Mouse (Mus musculus) left cerebral cortex, adult 2 months (tissue): ENCODE measurements around the gene Nadsyn1. TPM values are rescaled to one million over a fixed set of nuclear protein-coding genes. Genes with fewer than 3 reads are reported as not detected.
A peak's percentile ranks its signal among the peaks of the same experiment; 100 is the strongest.

Experiments
- DNase-seq, 2 experiments: peaks; one replicate each; pipeline ENCODE4 v3.0.0; 2021 to 2022; ENCODE audit warnings: low spot score in 2 of 2, mixed read lengths in 1 of 2; ENCODE audit errors: extremely low spot score in 1 of 2
- H3K27ac ChIP-seq: fragments of 200-600 bp; 2 replicates; pipeline ENCODE4 v1.8.1; 2022
- H3K4me3 ChIP-seq: fragments of 200-600 bp; 2 replicates; pipeline ENCODE4 v1.8.1; 2022
- CTCF ChIP-seq: fragments of 200-600 bp; IDR thresholded peaks from 2 replicates; pipeline ENCODE4 v1.8.1; 2022; ENCODE audit warnings: antibody characterized with exemption, mild to moderate bottlenecking, moderate library complexity
- intact Hi-C: fragments of 180-260 bp; cut with DNase I; formaldehyde crosslinking; loops from one replicate; pipeline ENCODE4 v1.15.1; 2025
- total RNA-seq, 2 experiments: library from RNA; stranded (reverse); gene quantifications; 2 replicates each; pipeline ENCODE4 v1.2.3; 2021

Nadsyn1 gene
- total RNA-seq, 2 experiments from 2014 or later = 6.4 to 7.1 TPM

DNA sequence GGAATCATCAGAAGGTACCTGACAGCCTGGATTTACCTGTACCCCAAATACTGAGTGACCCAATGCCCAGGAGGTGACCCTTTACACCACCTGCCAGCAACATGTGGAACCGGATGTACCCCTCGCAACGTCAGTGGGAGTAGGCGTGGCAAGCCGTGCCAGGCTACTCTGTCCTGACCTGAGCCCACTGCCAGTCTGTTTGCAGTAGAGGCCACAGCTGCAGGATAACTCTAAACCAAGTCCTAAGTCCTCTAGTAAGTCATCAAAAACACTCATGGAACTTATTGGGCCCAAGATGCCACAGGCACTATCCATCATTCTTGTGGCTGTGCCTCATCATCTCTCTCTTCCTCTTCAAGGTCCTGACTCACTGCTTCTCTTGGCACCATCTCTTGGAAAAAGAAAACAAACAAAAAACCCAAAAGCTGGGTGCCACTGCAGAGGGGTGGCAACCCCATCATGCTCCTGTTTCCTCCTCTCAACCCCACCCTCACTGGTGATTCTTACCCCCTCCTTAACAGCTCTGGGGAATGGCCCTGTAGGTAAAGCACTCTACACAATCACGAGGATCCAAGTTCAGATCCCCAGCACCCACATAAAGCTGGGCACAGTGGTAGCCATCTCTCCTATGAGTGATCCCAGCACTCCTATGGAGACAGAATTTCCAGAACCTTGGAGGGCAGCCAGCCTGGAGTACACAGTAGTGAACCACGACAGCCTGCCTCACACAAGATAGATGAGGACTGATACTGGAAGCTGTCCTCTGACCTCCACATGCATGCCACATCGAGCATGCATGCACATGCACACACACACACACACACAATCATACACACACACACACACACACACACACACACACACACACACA is 21.2 kb downstream of the Nadsyn1 start:
- TF ChIP-seq CTCF = no peak
- no peak overlapping the region for H3K27ac ChIP-seq
- no peak overlapping the region for H3K4me3 ChIP-seq
- DNase-seq = no peak
- intact Hi-C loops = no loop called here

DNA sequence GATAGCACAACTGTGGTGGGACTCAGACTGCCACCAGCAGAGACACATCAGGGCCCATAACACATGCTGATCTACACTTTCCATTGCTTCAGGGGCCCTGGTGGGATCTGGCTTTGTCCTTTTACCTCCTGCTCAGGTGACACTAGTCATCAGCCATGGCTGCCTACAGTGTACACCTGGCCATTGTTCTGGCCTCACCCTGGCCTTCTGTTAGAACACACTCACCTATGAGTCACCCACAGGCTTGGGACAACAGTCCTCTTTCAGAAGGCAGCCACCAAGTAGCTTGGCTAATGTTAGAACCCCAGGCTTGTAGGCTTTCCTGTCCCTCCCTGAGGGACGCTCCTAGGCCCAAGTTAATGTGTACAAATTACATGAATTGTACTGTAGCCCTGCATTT is 21.9 kb downstream of the Nadsyn1 start:
- intact Hi-C loops = no loop called here
- Histone ChIP-seq H3K4me3 (no peak overlapping the region), H3K27ac (no peak overlapping the region)
- DNase-seq = no peak
- no peak for TF ChIP-seq CTCF

DNA sequence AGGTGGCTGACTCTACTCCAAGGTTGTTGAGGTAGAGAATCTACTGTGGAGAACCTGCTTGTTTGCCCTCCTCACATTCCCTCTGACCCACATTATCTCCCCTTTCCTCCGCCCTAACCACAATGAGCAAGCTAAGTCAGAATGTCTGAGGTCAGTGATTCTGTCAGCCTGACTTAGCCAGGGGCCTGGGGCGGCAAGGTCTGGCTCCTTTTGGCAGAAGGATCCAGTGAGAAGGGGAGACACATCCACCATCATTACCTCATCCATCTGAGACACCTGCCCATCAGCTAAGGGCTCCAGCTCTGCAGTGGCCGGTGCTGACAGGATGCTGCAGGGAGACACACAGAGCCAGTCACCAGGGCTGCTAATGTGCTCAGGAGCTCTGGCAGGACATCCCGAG is 23.9 kb downstream of the Nadsyn1 start:
- intact Hi-C loops = no loop called here

DNA sequence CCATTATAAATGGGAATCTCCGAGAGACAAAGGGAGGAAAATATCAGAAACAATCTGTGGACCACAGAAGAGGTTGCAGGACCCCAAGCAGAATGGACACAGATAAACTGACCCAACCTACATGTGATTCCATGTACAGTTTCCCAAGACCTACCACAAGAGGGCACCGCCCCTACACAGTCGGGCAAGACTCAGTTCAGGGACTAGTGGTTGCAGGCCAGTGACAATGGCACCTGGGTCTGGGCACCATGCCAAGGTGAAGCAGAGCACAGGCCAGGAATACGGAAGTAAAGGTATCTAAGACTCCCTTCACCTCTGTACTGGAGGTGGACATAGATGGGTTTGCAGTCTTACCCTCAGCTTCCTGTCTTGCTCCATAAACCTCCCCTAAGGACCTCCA is 29.5 kb downstream of the Nadsyn1 start:
- DNase-seq = no peak
- intact Hi-C loops = no loop called here
- peak; percentile 50 for TF ChIP-seq CTCF

More for the DNA sequence above, 23.9 kb downstream of the Nadsyn1 start:
- Histone ChIP-seq H3K27ac (no peak overlapping the region), H3K4me3 (no peak overlapping the region)
- TF ChIP-seq CTCF = no peak
- no peak for DNase-seq

GRCm38 (mm10) chr7:143792336-143792985 is 30.2 kb downstream of the Nadsyn1 start:
- no peak for TF ChIP-seq CTCF
- DNase-seq = no peak
- H3K4me3 ChIP-seq = no peak overlapping the region
- H3K27ac ChIP-seq = no peak overlapping the region
- intact Hi-C loops = no loop called here

More for the DNA sequence above, 29.5 kb downstream of the Nadsyn1 start:
- H3K4me3 ChIP-seq = no peak overlapping the region
- no peak overlapping the region for H3K27ac ChIP-seq

DNA sequence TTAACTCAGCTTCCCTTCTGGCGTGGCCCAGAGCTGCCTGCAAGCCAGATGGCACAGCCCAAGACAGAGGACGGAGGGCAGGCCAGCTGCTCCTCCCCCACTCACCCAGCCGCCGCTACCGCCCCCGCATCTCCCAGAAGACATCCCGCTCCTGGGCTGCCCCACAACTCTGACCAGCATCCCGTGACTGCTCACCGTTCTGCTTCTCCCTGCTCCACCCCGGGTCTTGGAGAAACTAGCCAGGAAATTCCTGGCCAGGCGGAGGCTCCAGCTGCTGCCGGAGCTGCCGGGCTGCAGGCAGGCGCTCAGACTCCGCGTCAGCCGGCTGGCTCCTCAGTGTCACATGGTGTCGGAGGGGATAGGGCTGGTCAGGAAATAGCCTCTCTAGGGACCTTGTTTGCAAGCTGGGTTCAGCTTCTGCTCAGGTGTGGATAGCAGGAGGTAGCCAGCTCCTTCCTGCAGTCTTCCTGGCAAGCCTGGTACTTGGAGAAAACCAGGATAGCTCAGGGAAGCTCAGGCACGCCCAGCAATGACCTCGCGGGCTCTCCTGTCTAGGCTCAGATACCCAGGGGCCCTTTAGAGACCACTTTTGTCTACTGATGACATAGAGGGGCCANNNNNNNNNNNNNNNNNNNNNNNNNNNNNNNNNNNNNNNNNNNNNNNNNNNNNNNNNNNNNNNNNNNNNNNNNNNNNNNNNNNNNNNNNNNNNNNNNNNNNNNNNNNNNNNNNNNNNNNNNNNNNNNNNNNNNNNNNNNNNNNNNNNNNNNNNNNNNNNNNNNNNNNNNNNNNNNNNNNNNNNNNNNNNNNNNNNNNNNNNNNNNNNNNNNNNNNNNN is 38.4 kb downstream of the Nadsyn1 start, which contains the start of gene Mrgpre:
TSS of gene Mrgpre (minus strand) at position 505 of the 834 bp plus-strand sequence.
- no peak for TF ChIP-seq CTCF
- peak within 1 kb of the TSS; percentile 88 for H3K27ac ChIP-seq
- DNase-seq = peak; percentile 59 to 64
- intact Hi-C loops = no loop called here
- H3K4me3 ChIP-seq = peak within 1 kb of the TSS; percentile 46

- intact Hi-C loops = no loop called here
- TF ChIP-seq CTCF = no peak
- Histone ChIP-seq H3K4me3 (peak overlapping the region; percentile 46), H3K27ac (peak overlapping the region; percentile 88)
- DNase-seq = peak in 1 of 2 experiments; percentile 21
These were observed 39.2 kb downstream of the Nadsyn1 start for GRCm38 (mm10) chr7:143783378-143783995.

DNA sequence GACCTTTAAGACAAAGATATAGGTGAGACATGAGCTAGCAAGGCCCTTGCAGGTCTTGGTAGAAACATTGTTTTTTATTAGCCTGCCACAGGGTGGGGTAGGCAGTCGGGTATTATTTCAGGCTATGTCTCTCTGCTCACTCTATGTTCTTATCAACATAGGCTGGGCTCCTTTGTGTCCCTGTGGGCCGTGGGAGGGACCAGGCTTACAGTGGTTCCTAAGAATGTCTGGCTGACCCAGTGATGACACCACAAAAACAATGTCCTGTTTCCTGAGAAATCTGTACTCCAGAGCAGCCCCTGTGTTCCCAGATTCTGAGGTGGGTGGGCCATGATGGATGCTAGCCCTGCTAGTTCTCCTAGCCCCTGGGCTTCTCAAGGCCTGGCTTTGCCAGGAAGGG is 45.3 kb downstream of the Nadsyn1 start:
- Histone ChIP-seq H3K27ac (no peak overlapping the region), H3K4me3 (no peak overlapping the region)
- no peak for DNase-seq
- intact Hi-C loops = no loop called here
- TF ChIP-seq CTCF = no peak

DNA sequence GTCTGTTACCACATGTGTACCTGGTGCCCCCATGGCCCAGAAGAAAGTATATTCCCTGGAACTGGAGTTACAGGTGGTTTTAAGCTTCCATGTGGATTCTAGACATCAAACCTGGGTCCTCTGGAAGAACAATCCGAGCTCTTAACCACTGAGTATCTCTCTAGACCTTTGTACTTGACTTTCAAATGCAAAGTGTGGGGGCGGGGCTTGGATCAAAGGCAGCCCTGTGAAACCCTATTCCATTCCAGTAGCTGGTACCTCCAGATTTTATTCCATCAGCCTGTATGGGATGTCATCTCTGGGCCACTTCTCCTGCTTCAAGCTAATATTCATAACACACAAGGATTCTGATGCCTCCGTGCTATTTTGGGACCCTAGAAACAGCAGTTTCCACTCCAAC is 46.5 kb downstream of the Nadsyn1 start:
- no peak overlapping the region for H3K27ac ChIP-seq
- H3K4me3 ChIP-seq = no peak overlapping the region
- no peak for TF ChIP-seq CTCF
- DNase-seq = no peak
- intact Hi-C loops = no loop called here

DNA sequence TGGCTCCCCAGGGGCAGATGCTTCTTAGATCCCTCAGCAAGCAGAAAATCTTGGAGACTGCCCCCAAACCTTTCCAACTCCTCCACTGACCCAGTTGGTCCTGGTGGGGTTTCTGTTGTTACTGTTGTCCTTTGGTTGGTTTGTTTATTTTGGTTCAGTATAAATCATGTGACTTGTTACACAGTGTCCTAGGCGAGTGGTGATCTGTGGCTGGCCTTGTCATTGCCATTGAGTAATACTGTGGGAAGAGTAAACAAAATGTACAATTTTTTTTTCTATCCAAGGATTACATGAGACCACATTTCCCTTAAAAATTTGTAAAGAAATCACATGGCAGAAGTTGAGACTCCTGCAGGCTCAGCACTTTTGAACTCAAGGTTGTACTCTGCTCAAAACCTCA is 53.2 kb downstream of the Nadsyn1 start:
- DNase-seq = no peak
- no peak overlapping the region for H3K4me3 ChIP-seq
- no peak for TF ChIP-seq CTCF
- H3K27ac ChIP-seq = no peak overlapping the region
- intact Hi-C loops = no loop called here

DNA sequence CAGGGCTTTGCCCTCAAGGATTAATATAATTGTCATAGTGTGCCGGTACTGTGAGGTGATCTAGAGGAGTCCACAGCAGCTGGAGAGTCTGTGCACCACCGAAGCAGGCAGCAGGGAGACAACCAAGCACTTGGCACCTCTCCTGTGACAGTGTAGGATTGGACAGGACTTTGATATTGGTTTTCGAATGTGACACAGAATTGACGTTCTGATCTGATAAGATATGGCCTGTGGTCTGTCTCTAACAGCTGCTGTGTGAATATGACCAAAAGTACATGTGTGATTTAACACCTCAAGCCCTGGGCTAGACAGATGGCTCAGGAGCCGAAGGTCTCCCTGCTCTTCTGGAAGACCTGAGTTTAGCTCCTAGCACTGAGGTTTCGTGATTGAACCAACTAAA is 54.4 kb downstream of the Nadsyn1 start:
- TF ChIP-seq CTCF = no peak
- no peak overlapping the region for H3K27ac ChIP-seq
- no peak for DNase-seq
- intact Hi-C loops = no loop called here
- H3K4me3 ChIP-seq = no peak overlapping the region
